25 mouse cellular contexts compared by ENCODE assay signal in genomic region chr3:83479251-83479650, GRCm38 (mm10).
DNase-seq lines count a peak whose midpoint lies in the region.
"Had no signal": no experiment of that assay in that cellular context is flagged by ENCODE, and none has a peak within 500 bp of the region (broad histone marks: within the 10 kb centered on the region; RNA-seq: fewer than 3 reads in every experiment).

No protein-coding gene starts in this region.

- no peaks in the 10 kb centered on the region for H3K9me3 ChIP-seq in heart, embryonic 10.5 days
- H3K9me3 ChIP-seq: embryonic facial prominence, embryonic 10.5 days; embryonic facial prominence, embryonic 13.5 days; forebrain, embryonic 10.5 days; forebrain, embryonic 13.5 days; heart, embryonic 15.5 days had no signal

- peak; percentile 88 for DNase-seq in heart, adult 11 months
- no peak for DNase-seq in heart, embryonic 10.5 days (ENCODE audit: low spot score)
- peak; percentile 16 to 29 for DNase-seq in heart, adult 9 months (ENCODE audit: low spot score in 2 of 2)
- DNase-seq in heart, postnatal 4 days = no peak
- DNase-seq in 3134 (ENCODE audit: extremely low read depth, insufficient read length, low spot score) (peak; percentile 12), adipocyte (ENCODE audit: low spot score) (peak; percentile 20)
- no peak for DNase-seq in c-Kit-positive CD71-positive TER-119-positive erythroid progenitor cells, embryonic 14.5 days (ENCODE audit: low spot score)
- DNase-seq in urinary bladder, postnatal 14 days (ENCODE audit: low spot score) = no peak
- DNase-seq: cerebellum, adult 11-12 months; cerebellum, adult 8-10 months; cerebellum, postnatal 10 days; cerebellum, postnatal 36 days; embryo, embryonic 11 days; gastrocnemius, postnatal 10 days; gastrocnemius, postnatal 36 days; kidney, adult 18-20 months; kidney, adult 9 months had no signal

- WGBS in heart, embryonic 10.5 days = 86% methylated on average over 3 of the region's 3 CpGs

- no peaks in the 10 kb centered on the region for H3K27me3 ChIP-seq in heart, embryonic 10.5 days (ENCODE audit: insufficient read depth, poor library complexity, severe bottlenecking)
- H3K27me3 ChIP-seq: embryonic facial prominence, embryonic 13.5 days; forebrain, embryonic 13.5 days; heart, embryonic 15.5 days had no signal

- H3K4me1 ChIP-seq in heart, embryonic 10.5 days = no peaks in the 10 kb centered on the region
- H3K4me1 ChIP-seq: embryonic facial prominence, embryonic 13.5 days; forebrain, embryonic 13.5 days; heart, embryonic 15.5 days had no signal

- H3K36me3 ChIP-seq in heart, embryonic 10.5 days = no peaks in the 10 kb centered on the region
- H3K36me3 ChIP-seq: embryonic facial prominence, embryonic 10.5 days; embryonic facial prominence, embryonic 13.5 days; forebrain, embryonic 10.5 days; heart, embryonic 15.5 days had no signal

- no peak overlapping the region for H3K4me3 ChIP-seq in heart, embryonic 10.5 days
- H3K4me3 ChIP-seq: embryonic facial prominence, embryonic 10.5 days; embryonic facial prominence, embryonic 13.5 days; erythroblast, embryonic 14.5 days; forebrain, embryonic 10.5 days; forebrain, embryonic 13.5 days; heart, embryonic 15.5 days had no signal

- H3K27ac ChIP-seq in heart, embryonic 10.5 days = no peak overlapping the region
- H3K27ac ChIP-seq: embryonic facial prominence, embryonic 10.5 days; embryonic facial prominence, embryonic 13.5 days; forebrain, embryonic 10.5 days; forebrain, embryonic 13.5 days; heart, embryonic 15.5 days; hindbrain, embryonic 14.5 days; hindbrain, postnatal 0 days had no signal

Comparison
In these comparisons a context has a peak if more than half of its experiments do, and no peak if none do; other contexts are left out.
1. DNase-seq: peak in heart, adult 11 months (single experiment), heart, adult 9 months (2 of 2), 3134 (single experiment) and adipocyte (single experiment); none in heart, embryonic 10.5 days (single experiment), heart, postnatal 4 days (single experiment), c-Kit-positive CD71-positive TER-119-positive erythroid progenitor cells, embryonic 14.5 days (single experiment) and urinary bladder, postnatal 14 days (single experiment).